29 mouse cellular contexts compared by ENCODE assay signal in genomic region chr8:66445351-66445750, GRCm38 (mm10). TPM values are rescaled to one million over a fixed set of nuclear protein-coding genes. Genes with fewer than 3 reads are reported as not detected.
A peak's percentile ranks its signal among the peaks of the same experiment; 100 is the strongest.
DNase-seq lines count a peak whose midpoint lies in the region; ATAC-seq and TF ChIP-seq lines count a peak whose summit lies in the region.
"Had no signal": no experiment of that assay in that cellular context is flagged by ENCODE, and none has a peak within 500 bp of the region (broad histone marks: within the 10 kb centered on the region; RNA-seq: fewer than 3 reads in every experiment).

No protein-coding gene starts in this region.

- H3K9ac ChIP-seq in forebrain, postnatal 0 days, result no peak overlapping the region
- no peak overlapping the region for H3K9ac ChIP-seq in forebrain, embryonic 14.5 days (ENCODE audit: low read length)
- H3K9ac ChIP-seq: embryonic facial prominence, embryonic 13.5 days; forebrain, embryonic 12.5 days; heart, embryonic 13.5 days; hindbrain, embryonic 12.5 days; hindbrain, embryonic 15.5 days had no signal

- H3K36me3 ChIP-seq in forebrain, postnatal 0 days (ENCODE audit: insufficient read depth), result no peaks in the 10 kb centered on the region
- no peaks in the 10 kb centered on the region for H3K36me3 ChIP-seq in forebrain, embryonic 14.5 days (ENCODE audit: control insufficient read depth, insufficient read depth, low read length)
- H3K36me3 ChIP-seq in heart, embryonic 10.5 days, result no peaks in the 10 kb centered on the region
- H3K36me3 ChIP-seq: embryonic facial prominence, embryonic 10.5 days; embryonic facial prominence, embryonic 13.5 days; forebrain, embryonic 12.5 days; heart, embryonic 13.5 days; hindbrain, embryonic 12.5 days; hindbrain, embryonic 15.5 days had no signal

- WGBS in forebrain, postnatal 0 days, result 79% methylated on average over 3 of the region's 3 CpGs
- 74% methylated on average over 3 of the region's 3 CpGs for WGBS in forebrain, embryonic 14.5 days
- 71% methylated on average over 3 of the region's 3 CpGs for WGBS in heart, embryonic 10.5 days

- H3K9me3 ChIP-seq in forebrain, postnatal 0 days (ENCODE audit: low read length), result no peaks in the 10 kb centered on the region
- H3K9me3 ChIP-seq in forebrain, embryonic 14.5 days (replicated peaks; ENCODE audit: control insufficient read depth, low read length), result no peaks in the 10 kb centered on the region
- no peaks in the 10 kb centered on the region for H3K9me3 ChIP-seq in heart, embryonic 10.5 days
- H3K9me3 ChIP-seq: embryonic facial prominence, embryonic 10.5 days; embryonic facial prominence, embryonic 13.5 days; forebrain, embryonic 12.5 days; heart, embryonic 13.5 days; hindbrain, embryonic 12.5 days; hindbrain, embryonic 15.5 days had no signal

- DNase-seq in forebrain, postnatal 0 days, result no peak
- no peak for DNase-seq in forebrain, embryonic 14.5 days (ENCODE audit: low spot score)
- DNase-seq in layer of hippocampus, adult 2 months (ENCODE audit: low spot score in 2 of 2), result no peak
- DNase-seq in layer of hippocampus, adult 9-11 months, result no peak
- peak; percentile 43 for DNase-seq in A20 (ENCODE audit: low read depth, low spot score)
- no peak for DNase-seq in Patski (ENCODE audit: low read depth, low spot score)
- no peak for DNase-seq in right cerebral cortex, postnatal 4 days
- DNase-seq in heart, embryonic 10.5 days (ENCODE audit: low spot score), result no peak
- DNase-seq: adrenal gland, postnatal 10 days; adrenal gland, postnatal 36 days; B cell, adult 2 months; cerebellum, adult 11 months; cerebellum, adult 2 months; cerebellum, adult 9-11 months; cerebellum, postnatal 36 days; embryo, embryonic 11 days; gastrocnemius, postnatal 25 days; heart, adult 18-20 months; heart, postnatal 14 days; heart, postnatal 4 days had no signal

- POLR2A ChIA-PET in Patski (lab: Charles Lee), result no interaction called here

- CTCF ChIA-PET in Patski (lab: Charles Lee), result no interaction called here

- H3K27me3 ChIP-seq in forebrain, postnatal 0 days (ENCODE audit: insufficient read depth, low read length), result 0 out of 2 replicates have a peak, but pooled peaks cover 3% of the 10 kb centered on the region
- no peaks in the 10 kb centered on the region for H3K27me3 ChIP-seq in forebrain, embryonic 14.5 days (replicated peaks; ENCODE audit: control insufficient read depth, insufficient read depth, low read length)
- peaks cover 25% of the 10 kb centered on the region for H3K27me3 ChIP-seq in Patski
- H3K27me3 ChIP-seq in heart, embryonic 10.5 days (ENCODE audit: insufficient read depth, poor library complexity, severe bottlenecking), result no peaks in the 10 kb centered on the region
- H3K27me3 ChIP-seq: embryonic facial prominence, embryonic 13.5 days; forebrain, embryonic 12.5 days; heart, embryonic 13.5 days; hindbrain, embryonic 12.5 days; hindbrain, embryonic 15.5 days had no signal

- peak; percentile 25; the same call in 1 of the 2 replicates for TF ChIP-seq CTCF in forebrain, postnatal 0 days (IDR thresholded peaks at IDR 0.05; ENCODE audit: low read depth)
- TF ChIP-seq CTCF in layer of hippocampus, adult 2 months (conservative IDR thresholded peaks at IDR 0.05), result peak; percentile 59
- TF ChIP-seq CTCF in Patski (IDR thresholded peaks at IDR 0.05), result peak; percentile 25

- H3K4me1 ChIP-seq in forebrain, postnatal 0 days (ENCODE audit: insufficient read depth), result no peaks in the 10 kb centered on the region
- no peaks in the 10 kb centered on the region for H3K4me1 ChIP-seq in forebrain, embryonic 14.5 days (ENCODE audit: control insufficient read depth, insufficient read depth, low read length)
- H3K4me1 ChIP-seq in heart, embryonic 10.5 days, result peaks cover 3% of the 10 kb centered on the region; the same call in 1 of the 2 replicates
- H3K4me1 ChIP-seq: embryonic facial prominence, embryonic 10.5 days; embryonic facial prominence, embryonic 13.5 days; forebrain, embryonic 12.5 days; heart, embryonic 13.5 days; hindbrain, embryonic 12.5 days; hindbrain, embryonic 15.5 days had no signal

- H3K4me3 ChIP-seq in forebrain, postnatal 0 days (ENCODE audit: low read depth, low read length), result no peak overlapping the region
- H3K4me3 ChIP-seq in forebrain, embryonic 14.5 days (ENCODE audit: low read depth, low read length), result no peak overlapping the region
- no peak overlapping the region for H3K4me3 ChIP-seq in layer of hippocampus, adult 2 months
- no peak overlapping the region for H3K4me3 ChIP-seq in heart, embryonic 10.5 days
- H3K4me3 ChIP-seq: embryonic facial prominence, embryonic 10.5 days; embryonic facial prominence, embryonic 13.5 days; erythroblast, embryonic 14.5 days; forebrain, embryonic 12.5 days; heart, embryonic 13.5 days; hindbrain, embryonic 12.5 days; hindbrain, embryonic 15.5 days had no signal

- ATAC-seq in forebrain, postnatal 0 days, result no peak
- no peak for ATAC-seq in forebrain, embryonic 14.5 days
- ATAC-seq in Patski, result no peak
- ATAC-seq: forebrain, embryonic 16.5 days; intestine, embryonic 16.5 days had no signal

- in situ Hi-C loops in Patski (cut with MboI; ENCODE audit: low pct_unique_long_range_greater_than_20kb), result loop anchor here (5.0 to 25.0 kb wide), 4 partner anchors 52 to 1483 kb away; no protein-coding TSS in a partner anchor

- no peak overlapping the region for H3K27ac ChIP-seq in forebrain, postnatal 0 days (ENCODE audit: low read depth, low read length)
- no peak overlapping the region for H3K27ac ChIP-seq in forebrain, embryonic 14.5 days (ENCODE audit: low read depth, low read length)
- no peak overlapping the region for H3K27ac ChIP-seq in layer of hippocampus, adult 2 months
- H3K27ac ChIP-seq in heart, embryonic 10.5 days, result no peak overlapping the region
- H3K27ac ChIP-seq: embryonic facial prominence, embryonic 10.5 days; embryonic facial prominence, embryonic 13.5 days; forebrain, embryonic 12.5 days; heart, embryonic 13.5 days; hindbrain, embryonic 12.5 days; hindbrain, embryonic 15.5 days had no signal

- no peak overlapping the region for H3K4me2 ChIP-seq in forebrain, postnatal 0 days (ENCODE audit: low read depth)
- no peak overlapping the region for H3K4me2 ChIP-seq in forebrain, embryonic 14.5 days (ENCODE audit: low read length)
- H3K4me2 ChIP-seq: embryonic facial prominence, embryonic 13.5 days; forebrain, embryonic 12.5 days; heart, embryonic 13.5 days; hindbrain, embryonic 12.5 days; hindbrain, embryonic 15.5 days had no signal

RNA-seq across cellular contexts. Expression of gene Tma16, which starts 41.0 kb away (rescaled TPM):
- 19.1 and 22.1 TPM in 2 replicates for total RNA-seq in forebrain, postnatal 0 days (2014; rRNA removed)
- 11.2 and 12.7 TPM in 2 replicates for polyA plus RNA-seq in forebrain, postnatal 0 days (2015; fragmentation: Nextera tagmentation; extraction: Ambion mirVana)
- 7.6 and 10.0 TPM in 2 replicates for polyA plus RNA-seq in forebrain, embryonic 14.5 days (2014; fragmentation: Nextera tagmentation; extraction: Ambion mirVana)
- total RNA-seq in layer of hippocampus, adult 2 months (2021), result 10 to 100 TPM; 10.9 to 11.4 TPM
- 10.9 TPM for polyA plus RNA-seq in Patski (2021)
- 11.9 and 17.2 TPM in 2 replicates for polyA plus RNA-seq in heart, embryonic 10.5 days (2016; fragmentation: Nextera tagmentation; extraction: Ambion mirVana)
